Mouse (Mus musculus): ENCODE measurements around the gene Cenpw. TPM values are rescaled to one million over a fixed set of nuclear protein-coding genes. Genes with fewer than 3 reads are reported as not detected.

Gene Cenpw
- 45.7 and 51.8 TPM in 2 replicates for polyA plus RNA-seq (2015; fragmentation: Nextera tagmentation; extraction: Ambion mirVana)

DNA sequence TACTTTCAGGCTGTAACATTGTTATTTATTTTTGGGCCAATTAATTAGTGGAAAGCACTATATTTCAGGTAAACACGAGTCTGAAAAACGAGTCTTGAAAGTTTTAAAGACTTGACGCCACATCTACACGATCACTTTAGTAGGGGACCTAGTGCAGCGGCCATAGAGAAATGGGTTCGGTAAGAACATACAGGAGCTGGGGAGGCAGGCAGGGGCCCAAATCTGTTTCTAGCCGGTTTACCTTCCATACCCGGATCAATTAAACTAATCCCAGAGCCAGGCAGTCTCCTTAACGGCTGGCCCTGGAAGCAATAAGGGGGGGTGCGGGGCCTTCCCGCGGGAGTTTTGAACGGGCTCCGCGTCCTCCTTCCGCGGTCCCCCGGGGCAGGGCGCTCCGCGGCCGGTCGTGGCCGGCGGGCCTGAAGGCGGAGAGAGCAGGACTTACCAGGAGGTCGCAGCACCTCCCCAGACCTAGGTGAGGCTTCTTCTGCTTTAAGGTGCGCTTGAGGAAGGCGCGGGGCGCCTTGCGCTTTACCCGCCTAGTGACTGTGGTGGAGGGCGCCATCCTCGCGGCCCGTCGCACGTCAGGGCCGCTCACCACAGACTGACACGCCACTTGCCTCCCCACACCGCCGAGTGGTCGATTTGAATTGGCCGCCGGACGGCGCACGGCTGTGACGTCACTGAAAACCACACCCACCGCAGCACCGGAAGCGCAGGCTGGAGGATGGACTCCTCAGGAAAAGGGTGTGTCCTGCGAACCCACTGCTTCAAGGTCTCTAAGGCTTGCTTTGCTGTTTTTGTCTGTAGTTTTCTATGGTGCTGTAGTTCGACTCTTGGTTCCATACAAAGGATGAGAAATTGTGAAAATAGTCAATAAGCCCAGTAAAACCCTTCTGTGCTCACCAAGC lies at the start of gene Cenpw:
Gene Cenpw (minus strand): TSS at position 645 of the 911 bp plus-strand sequence.

Measured in spleen, postnatal 0 days (tissue).